Mouse (Mus musculus) neural tube, embryonic 14.5 days (tissue): ENCODE results near the gene Cisd2. TPM values are rescaled to one million over a fixed set of nuclear protein-coding genes. Genes with fewer than 3 reads are reported as not detected.

Source experiments
- ATAC-seq: fragments of 200-750 bp; cut with Nextera tagmentation; 2 replicates; pipeline ENCODE4 v1.8.0; 2017; ENCODE audit warnings: low read depth, mild to moderate bottlenecking, moderate TSS enrichment, moderate library complexity
- H3K27ac ChIP-seq: fragments of 300-500 bp; sonication (generic); 2 replicates; pipeline ENCODE4 v1.5.1; 2014; ENCODE audit warnings: low read depth, mild to moderate bottlenecking, control low read depth, low read length, moderate library complexity, mixed read lengths
- H3K27me3 ChIP-seq: fragments of 300-500 bp; sonication (generic); 2 replicates; pipeline ENCODE4 v1.6.1; 2014; ENCODE audit warnings: low read length; ENCODE audit not compliant: control insufficient read depth, insufficient read depth
- H3K36me3 ChIP-seq: fragments of 300-500 bp; sonication (generic); 2 replicates; pipeline ENCODE4 v1.6.1; 2014; ENCODE audit warnings: low read length, mixed read lengths; ENCODE audit not compliant: control insufficient read depth, insufficient read depth
- H3K4me1 ChIP-seq: fragments of 300-500 bp; sonication (generic); 2 replicates; pipeline ENCODE4 v1.6.1; 2014; ENCODE audit warnings: low read length; ENCODE audit not compliant: control insufficient read depth, insufficient read depth
- H3K4me2 ChIP-seq: fragments of 300-500 bp; sonication (generic); 2 replicates; pipeline ENCODE4 v1.6.1; 2014; ENCODE audit warnings: mild to moderate bottlenecking, low read depth, low read length, control low read depth
- H3K4me3 ChIP-seq: fragments of 300-500 bp; sonication (generic); 2 replicates; pipeline ENCODE4 v1.5.1; 2014; ENCODE audit warnings: low read depth, low read length, control low read depth, mixed read lengths
- H3K9ac ChIP-seq: fragments of 300-500 bp; sonication (generic); replicated peaks from 2 replicates; pipeline ENCODE4 v1.6.1; 2014; ENCODE audit warnings: low read depth, mild to moderate bottlenecking, control low read depth, low read length, mixed read lengths
- H3K9me3 ChIP-seq: fragments of 300-500 bp; sonication (generic); 2 replicates; pipeline ENCODE4 v1.6.1; 2016; ENCODE audit warnings: low read length; ENCODE audit not compliant: control insufficient read depth
- WGBS: fragments of 180-500 bp; shearing (Covaris S2); extraction: QIAGEN DNeasy Blood & Tissue Kit; methylation state at CpG from one replicate; pipeline ENCODE4 v1.1.7; 2014; 5-methylcytosine and 5-hydroxymethylcytosine counted together
- polyA plus RNA-seq: library from polyadenylated mRNA; unstranded; fragments of >200 nt; fragmentation: Nextera tagmentation; extraction: Ambion mirVana; gene quantifications from 2 replicates; pipeline ENCODE4 v1.2.1, GENCODE M21; 2014

The Cisd2 gene
- polyA plus RNA-seq, 1 experiment from 2014 or later: 71.8 TPM

DNA sequence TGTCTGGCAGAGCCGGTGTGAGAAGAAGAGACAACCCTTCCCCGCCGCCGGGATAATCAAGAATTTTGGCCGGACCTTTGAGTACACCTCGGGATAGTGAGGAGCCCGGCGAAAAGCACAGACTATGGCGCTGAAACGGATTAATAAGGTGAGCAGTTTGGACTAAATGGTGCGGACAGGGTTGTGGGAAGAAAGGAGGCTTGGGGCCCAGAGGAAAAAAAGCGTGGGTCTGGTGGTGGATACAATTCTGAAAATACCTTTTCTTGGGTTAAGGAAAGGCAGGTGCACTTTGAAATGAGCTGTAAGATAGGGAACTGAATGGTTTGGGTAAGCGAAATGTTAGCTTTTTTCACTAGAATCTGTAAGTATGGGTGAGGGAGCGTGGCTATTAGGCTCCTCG lies 15.9 kb upstream of the Cisd2 start:
- Histone ChIP-seq H3K9ac (peak overlapping the region; percentile 78), H3K4me1 (peaks cover 19% of the 10 kb centered on the region), H3K4me3 (peak overlapping the region; percentile 88), H3K27me3 (no peaks in the 10 kb centered on the region), H3K9me3 (no peaks in the 10 kb centered on the region), H3K36me3 (0 out of 2 replicates have a peak, but pooled peaks cover 3% of the 10 kb centered on the region), H3K4me2 (peak overlapping the region; percentile 98), H3K27ac (peak overlapping the region; percentile 99)
- ATAC-seq: no peak
- 2% methylated on average over 15 of the region's 15 CpGs for WGBS

DNA sequence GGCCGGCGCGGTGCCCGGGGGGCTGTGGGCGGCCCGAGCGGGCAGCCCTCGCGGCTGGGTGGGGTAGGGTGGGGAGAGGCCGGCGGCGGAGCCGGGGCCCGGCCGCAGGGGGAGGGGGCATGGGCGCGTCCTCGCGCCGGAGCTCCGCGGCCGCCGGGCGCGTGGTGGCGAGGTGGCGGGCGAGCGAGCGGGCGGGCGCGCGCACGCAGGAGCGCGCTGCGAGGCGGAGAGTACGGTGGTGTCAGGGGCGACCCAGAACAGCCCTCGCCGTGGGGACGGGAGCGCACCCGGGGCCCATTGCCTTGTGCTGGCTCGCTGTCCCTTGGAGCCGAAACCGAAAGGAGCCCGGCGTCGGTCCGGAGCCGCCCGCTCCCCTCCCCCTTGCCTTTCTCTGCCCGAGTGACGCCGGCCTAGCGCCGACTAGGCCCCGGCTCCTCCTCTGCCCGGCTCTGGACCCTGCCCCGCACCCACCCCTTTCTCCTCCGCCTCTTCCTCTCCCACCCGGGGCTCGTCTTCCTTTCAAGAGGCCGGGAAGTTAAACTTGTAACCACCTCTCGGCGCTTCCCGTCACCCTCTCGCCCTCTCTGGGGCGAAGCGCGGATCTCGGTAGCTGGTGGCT lies 15.3 kb upstream of the Cisd2 start:
- Histone ChIP-seq H3K4me1 (peaks cover 19% of the 10 kb centered on the region), H3K4me2 (peak overlapping the region; percentile 98), H3K4me3 (peak overlapping the region; percentile 88), H3K36me3 (0 out of 2 replicates have a peak, but pooled peaks cover 3% of the 10 kb centered on the region), H3K27me3 (no peaks in the 10 kb centered on the region), H3K9ac (peak overlapping the region; percentile 78), H3K9me3 (no peaks in the 10 kb centered on the region), H3K27ac (peak overlapping the region; percentile 99)
- ATAC-seq: peak; percentile 58
- 1% methylated on average over 39 of the region's 76 CpGs for WGBS

DNA sequence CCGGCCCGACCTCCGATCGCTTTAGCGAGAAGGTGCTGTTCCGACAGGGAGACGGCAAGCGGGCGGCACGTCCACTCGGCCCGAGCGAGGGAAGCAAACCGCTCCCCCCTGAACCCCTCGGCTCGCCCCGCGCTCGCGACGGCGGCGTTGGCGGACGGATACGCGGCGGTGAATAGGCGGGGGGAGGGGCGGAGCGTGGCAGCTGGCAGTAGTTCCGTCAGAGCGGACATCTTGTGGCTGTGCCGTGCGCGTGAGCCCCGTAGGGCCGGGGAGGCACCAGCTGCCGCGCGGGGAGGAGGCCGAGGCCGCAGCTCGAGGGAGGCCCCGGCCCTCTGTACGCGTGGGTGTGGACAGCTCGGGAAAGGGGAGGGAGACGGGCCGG lies 14.8 kb upstream of the Cisd2 start:
- 0% methylated on average over 22 of the region's 50 CpGs for WGBS
- no peaks in the 10 kb centered on the region for H3K27me3 ChIP-seq
- H3K4me2 ChIP-seq: 0 out of 2 replicates have a peak overlapping the region, but pooled peaks have one; percentile 16
- H3K4me1 ChIP-seq: peaks cover 18% of the 10 kb centered on the region
- peak overlapping the region; percentile 99 for H3K27ac ChIP-seq
- ATAC-seq: peak; percentile 85
- peak overlapping the region; percentile 88 for H3K4me3 ChIP-seq
- 0 out of 2 replicates have a peak, but pooled peaks cover 2% of the 10 kb centered on the region for H3K36me3 ChIP-seq
- peak overlapping the region; percentile 78 for H3K9ac ChIP-seq
- H3K9me3 ChIP-seq: no peaks in the 10 kb centered on the region

DNA sequence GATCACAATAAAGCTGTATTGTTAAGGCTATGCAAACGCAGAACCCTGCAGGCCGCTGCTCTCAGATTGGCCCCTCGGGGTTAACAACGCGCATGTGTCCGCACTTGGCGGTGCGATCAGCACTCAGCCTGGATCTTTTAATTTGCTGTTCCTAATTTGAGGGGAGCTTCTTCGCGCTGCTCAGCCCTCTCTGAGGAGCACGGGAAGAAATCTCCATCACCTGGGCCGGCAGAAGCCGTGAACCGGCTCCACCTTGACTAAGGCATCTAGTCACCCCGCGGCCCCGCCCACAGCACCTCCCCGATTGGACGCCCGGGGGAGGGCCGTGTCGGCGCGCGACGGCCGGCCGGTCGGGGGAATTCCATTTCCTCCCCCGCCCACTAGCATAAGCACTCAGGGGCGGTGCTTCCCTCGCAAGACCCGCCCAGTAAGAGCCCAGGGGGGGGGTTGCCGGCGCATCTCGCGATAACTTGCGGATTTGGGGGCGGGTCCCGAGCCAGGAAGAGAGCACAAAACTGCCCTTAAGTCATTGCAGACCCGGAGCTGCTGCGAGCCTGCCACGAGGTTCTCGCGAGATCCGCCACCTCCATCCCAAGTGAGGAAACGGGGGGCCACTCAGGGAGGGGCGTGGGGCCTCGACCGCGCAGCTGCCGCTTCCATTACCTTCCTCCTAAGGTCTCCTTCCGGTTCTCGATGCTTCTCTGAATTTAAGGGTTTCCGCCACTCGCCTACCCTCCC lies 14.2 kb upstream of the Cisd2 start, which contains the start of gene Ube2d3:
Gene Ube2d3, plus strand, starts transcription at position 392 of the 738 bp plus-strand sequence.
- no peaks in the 10 kb centered on the region for H3K36me3 ChIP-seq
- H3K27ac ChIP-seq: peak within 1 kb of the TSS; percentile 99
- peak within 1 kb of the TSS; percentile 78 for H3K9ac ChIP-seq
- no peaks in the 10 kb centered on the region for H3K9me3 ChIP-seq
- peak; percentile 95 for ATAC-seq
- peak within 1 kb of the TSS; percentile 98 for H3K4me2 ChIP-seq
- H3K27me3 ChIP-seq: no peaks in the 10 kb centered on the region
- under 1% methylated on average over 56 of the region's 56 CpGs for WGBS
- H3K4me3 ChIP-seq: peak within 1 kb of the TSS; percentile 88
- H3K4me1 ChIP-seq: peaks cover 12% of the 10 kb centered on the region

DNA sequence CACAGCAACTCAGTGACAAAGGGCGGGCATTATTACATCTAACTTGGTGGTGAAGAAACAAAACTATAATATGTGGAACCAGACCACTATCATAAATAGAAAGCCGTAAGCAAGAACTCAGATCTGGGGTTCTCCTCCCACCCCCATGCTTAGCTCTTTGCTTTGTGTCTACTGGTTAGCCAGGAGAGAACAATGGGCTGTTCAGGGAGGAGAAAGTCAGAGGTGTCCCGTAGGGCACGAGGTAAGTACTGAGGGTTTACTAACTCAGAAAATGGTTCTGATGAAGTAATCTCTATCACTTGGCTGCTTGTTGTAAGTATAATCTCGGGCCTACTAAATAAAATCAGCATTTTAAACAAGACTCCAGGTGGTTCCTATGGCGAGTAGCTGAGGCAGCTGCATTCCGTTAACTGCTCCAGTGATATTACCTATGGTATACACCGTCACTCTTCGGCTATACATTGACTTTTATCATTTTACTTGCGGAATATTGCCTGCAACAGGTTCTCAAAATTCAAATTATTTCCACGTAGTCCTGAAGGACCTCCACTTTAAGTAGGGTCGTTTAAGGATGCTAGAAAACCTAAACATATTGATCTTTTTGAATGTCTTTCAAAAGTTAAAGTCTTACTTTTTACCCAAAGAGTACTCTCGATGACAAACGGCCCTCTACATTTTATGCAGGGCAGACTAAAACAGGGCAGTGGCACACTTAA lies 13.3 kb upstream of the Cisd2 start:
- H3K4me2 ChIP-seq: peak overlapping the region; percentile 56
- H3K9me3 ChIP-seq: no peaks in the 10 kb centered on the region
- peak overlapping the region; percentile 70 for H3K9ac ChIP-seq
- ATAC-seq: no peak
- H3K27me3 ChIP-seq: no peaks in the 10 kb centered on the region
- H3K27ac ChIP-seq: peak overlapping the region; percentile 99
- no peaks in the 10 kb centered on the region for H3K36me3 ChIP-seq
- peaks cover 11% of the 10 kb centered on the region for H3K4me1 ChIP-seq
- 35% methylated on average over 14 of the region's 14 CpGs for WGBS
- H3K4me3 ChIP-seq: peak overlapping the region; percentile 88

DNA sequence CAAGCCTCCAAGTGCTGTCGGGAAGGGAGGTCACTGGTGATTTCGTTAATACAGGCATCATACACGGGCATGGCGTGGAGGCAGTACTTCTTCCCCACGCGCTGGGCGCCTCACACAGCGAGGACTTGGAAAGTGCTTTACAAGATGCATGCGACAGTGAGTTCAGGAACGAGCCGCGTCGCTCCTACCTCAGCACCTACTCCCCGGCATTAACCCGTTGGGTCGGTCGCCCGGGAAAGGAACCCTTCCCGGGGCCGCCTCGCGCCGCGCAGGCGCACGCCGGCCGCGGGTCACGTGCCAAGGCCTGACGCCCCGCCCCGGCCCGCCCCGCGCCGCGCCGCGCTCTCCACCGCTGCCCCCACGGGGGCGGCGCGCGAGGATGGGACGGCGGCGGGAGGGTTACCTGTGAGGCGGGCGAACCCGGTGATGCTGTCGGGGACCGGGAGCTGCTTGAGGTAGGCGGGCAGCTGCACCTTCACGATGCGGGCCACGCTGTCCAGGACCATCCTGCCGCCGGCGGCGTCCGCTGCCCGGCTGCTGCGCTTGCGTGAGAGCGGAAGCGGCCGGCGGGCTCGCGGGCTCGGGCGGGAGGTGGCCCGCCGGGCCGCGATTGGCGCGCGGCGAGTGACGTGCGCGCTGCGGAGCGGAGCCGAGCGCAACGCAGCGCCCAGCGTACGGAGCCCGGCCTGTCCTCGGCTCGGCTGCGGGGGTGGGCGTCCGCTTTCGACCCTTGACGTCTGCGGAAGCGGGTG lies 693 bp downstream of the Cisd2 start:
- ATAC-seq: peak; percentile 98
- 0 out of 2 replicates have a peak, but pooled peaks cover 2% of the 10 kb centered on the region for H3K36me3 ChIP-seq
- no peaks in the 10 kb centered on the region for H3K9me3 ChIP-seq
- peaks cover 13% of the 10 kb centered on the region for H3K4me1 ChIP-seq
- H3K4me2 ChIP-seq: peak overlapping the region; percentile 53
- under 1% methylated on average over 78 of the region's 103 CpGs for WGBS
- H3K27ac ChIP-seq: peak overlapping the region; percentile 97
- peak overlapping the region; percentile 60 for H3K4me3 ChIP-seq
- H3K27me3 ChIP-seq: no peaks in the 10 kb centered on the region
- H3K9ac ChIP-seq: peak overlapping the region; percentile 79

DNA sequence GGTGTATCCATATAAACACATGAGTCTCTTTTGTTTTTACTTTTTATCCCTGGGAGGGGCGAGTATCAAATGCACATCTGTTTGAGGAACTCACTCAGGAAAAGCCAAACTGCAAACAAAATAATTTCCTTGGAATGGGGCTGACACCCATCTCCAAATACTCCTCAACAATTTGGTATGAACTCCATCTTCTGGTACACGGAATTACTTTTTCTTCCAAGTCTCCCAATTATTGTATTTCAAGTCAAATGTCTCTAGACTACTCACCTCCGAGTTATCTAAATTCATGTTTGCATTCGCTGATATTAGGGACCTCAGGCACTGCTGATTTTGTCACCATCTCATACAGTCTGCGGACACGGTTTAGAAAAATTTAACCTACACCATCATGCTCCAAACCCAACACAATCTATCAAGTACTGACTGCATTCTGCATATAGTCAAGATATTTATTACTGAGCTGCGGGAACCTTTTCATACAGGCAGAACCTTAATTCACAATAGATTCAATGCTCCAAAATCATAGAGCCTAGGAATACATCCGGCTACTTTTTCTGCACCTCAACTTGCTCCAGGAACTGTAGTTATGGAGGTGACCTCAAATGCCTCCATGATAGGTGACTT lies 1.4 kb downstream of the Cisd2 start:
- peaks cover 13% of the 10 kb centered on the region for H3K4me1 ChIP-seq
- no peaks in the 10 kb centered on the region for H3K27me3 ChIP-seq
- 36% methylated on average over 8 of the region's 8 CpGs for WGBS
- no peaks in the 10 kb centered on the region for H3K36me3 ChIP-seq
- H3K4me2 ChIP-seq: peak overlapping the region; percentile 53
- no peak; the same call in 1 of the 2 replicates for ATAC-seq
- peak overlapping the region; percentile 97 for H3K27ac ChIP-seq
- peak overlapping the region; percentile 60 for H3K4me3 ChIP-seq
- no peaks in the 10 kb centered on the region for H3K9me3 ChIP-seq
- peak overlapping the region; percentile 79 for H3K9ac ChIP-seq

DNA sequence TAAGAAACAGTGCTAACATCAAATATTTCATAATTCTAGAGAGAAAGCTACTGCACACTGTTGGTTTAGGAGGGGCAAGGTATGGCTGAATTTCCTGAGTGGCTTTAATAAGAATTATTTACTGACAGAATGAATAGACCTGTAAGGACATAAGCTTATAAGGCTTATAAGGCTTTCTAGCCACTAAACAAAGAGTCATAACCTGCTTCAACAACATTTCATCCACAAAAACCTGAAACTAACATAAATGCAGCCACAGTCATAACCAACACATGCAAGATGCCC lies 2.5 kb downstream of the Cisd2 start:
- Histone ChIP-seq H3K27ac (no peak overlapping the region), H3K4me2 (no peak overlapping the region), H3K36me3 (no peaks in the 10 kb centered on the region), H3K27me3 (no peaks in the 10 kb centered on the region), H3K4me1 (peaks cover 13% of the 10 kb centered on the region), H3K9me3 (no peaks in the 10 kb centered on the region), H3K9ac (no peak overlapping the region), H3K4me3 (no peak overlapping the region)
- ATAC-seq: no peak
